Mouse (Mus musculus) thymus, adult 2 months (tissue): ENCODE data around the gene Olfr524.

Source experiments
- CTCF ChIP-seq: fragments of 200-500 bp; IDR thresholded peaks from 2 replicates; pipeline ENCODE4 v1.5.1; 2012; ENCODE audit warnings: mild to moderate bottlenecking, control low read depth, low read length, moderate library complexity, borderline replicate concordance; ENCODE audit not compliant: control insufficient read depth, poor library complexity, insufficient read depth; ENCODE audit errors: extremely low read depth
- POLR2A ChIP-seq: fragments of 200-500 bp; IDR thresholded peaks from 2 replicates; pipeline ENCODE4 v1.6.1; 2012; ENCODE audit warnings: mild to moderate bottlenecking, low read length, control low read depth, moderate library complexity; ENCODE audit not compliant: control insufficient read depth, poor library complexity, insufficient read depth; ENCODE audit errors: extremely low read depth

DNA sequence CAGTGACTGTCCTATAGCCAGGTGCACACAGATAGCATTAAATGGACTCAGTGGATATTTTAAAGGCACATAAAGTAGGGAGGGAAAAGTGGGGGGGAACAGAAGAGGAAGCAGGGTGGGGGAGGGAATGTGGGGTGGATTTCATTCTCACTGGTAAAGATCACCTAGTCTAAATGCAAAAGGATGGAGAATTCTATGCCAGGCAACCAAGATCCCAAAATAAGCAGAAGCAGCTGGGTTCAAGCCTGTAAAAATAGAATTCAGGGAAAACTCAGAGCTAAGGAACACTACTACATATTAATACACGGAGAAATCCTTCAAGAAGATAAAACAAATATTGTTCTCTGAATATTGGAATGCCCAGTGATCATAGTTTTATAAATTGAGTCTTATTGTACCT, 37.8 kb downstream of the Olfr524 start:
- TF ChIP-seq CTCF: no peak
- TF ChIP-seq POLR2A: no peak
